Mouse (Mus musculus): ENCODE measurements around the gene Dusp8. TPM values are rescaled to one million over a fixed set of nuclear protein-coding genes. Genes with fewer than 3 reads are reported as not detected.

Gene Dusp8
- polyA plus RNA-seq (2012; rRNA removed), result 77.4 and 81.3 TPM in 2 replicates

DNA sequence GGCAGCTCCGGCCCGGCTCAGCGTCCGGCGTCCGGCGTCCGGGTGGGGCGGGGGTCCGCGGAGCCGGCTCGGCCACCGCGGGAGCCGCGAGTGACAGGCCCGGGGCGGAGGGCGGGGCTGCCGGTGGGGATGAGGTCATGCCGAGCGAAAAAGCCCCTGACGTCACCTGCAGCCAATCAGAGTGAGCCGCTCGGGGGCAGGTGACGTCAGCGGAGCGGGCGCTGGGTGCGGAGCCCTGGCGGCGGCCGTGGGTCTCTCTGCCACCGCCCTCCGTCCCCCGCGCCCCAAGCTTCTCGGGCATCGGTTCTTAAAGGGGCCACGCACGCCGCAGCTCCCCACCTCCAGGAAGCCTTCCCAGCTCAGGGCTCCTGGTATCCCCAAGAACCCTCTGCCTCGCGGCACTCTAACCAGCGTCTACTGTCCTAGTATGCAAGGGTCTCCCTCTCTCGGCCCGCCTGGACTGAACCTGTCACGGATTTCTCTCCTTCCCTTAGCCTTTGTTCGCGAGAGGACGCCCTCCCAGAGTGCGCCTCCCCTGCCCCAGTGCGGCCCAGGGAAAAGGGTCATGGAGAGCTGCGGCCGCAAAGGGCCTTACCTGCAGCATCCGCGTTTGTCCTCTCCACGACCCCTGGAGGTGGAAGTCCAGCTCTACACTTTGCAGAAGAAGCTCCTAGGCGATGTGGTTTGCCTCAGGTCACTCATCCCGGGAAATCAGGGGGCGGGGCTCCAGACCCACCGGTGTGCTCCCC, at the start of gene Dusp8:
Gene Dusp8, minus strand, starts transcription at position 661 of the 749 bp plus-strand sequence.

DNA sequence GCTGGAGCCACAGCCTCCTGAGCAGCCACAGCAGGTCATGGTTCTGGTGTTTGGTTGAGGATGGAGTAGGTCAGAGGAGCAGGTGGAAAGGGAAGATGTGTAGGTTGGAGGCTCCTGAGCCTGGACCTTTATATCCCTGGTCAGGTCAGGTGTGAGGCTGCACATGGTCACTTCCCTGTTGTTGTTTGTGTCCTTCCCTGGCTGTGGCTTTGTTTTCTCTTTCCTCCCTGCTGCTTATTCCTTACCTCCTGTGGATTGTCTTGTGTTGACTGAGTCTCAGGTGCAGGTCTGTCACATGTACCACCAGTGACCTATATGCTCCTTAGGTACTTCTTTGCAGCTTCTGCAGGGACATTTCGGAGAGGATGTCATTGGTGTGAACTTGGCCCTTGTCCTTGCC, 48.9 kb upstream of the Dusp8 start, which contains the start of gene Gm45337:
Gene Gm45337, minus strand, starts transcription at position 101 of the 400 bp plus-strand sequence.

GRCm38 (mm10) chr7:142135934-142136333, 40.3 kb upstream of the Dusp8 start, which contains the start of gene Gm39115:
Gm39115 (minus strand) TSS chr7:142136034.

GRCm38 (mm10) chr7:142120629-142121028, 25.0 kb upstream of the Dusp8 start, which contains the start of gene Gm45618:
Gm45618 (minus strand) TSS chr7:142120729.

DNA sequence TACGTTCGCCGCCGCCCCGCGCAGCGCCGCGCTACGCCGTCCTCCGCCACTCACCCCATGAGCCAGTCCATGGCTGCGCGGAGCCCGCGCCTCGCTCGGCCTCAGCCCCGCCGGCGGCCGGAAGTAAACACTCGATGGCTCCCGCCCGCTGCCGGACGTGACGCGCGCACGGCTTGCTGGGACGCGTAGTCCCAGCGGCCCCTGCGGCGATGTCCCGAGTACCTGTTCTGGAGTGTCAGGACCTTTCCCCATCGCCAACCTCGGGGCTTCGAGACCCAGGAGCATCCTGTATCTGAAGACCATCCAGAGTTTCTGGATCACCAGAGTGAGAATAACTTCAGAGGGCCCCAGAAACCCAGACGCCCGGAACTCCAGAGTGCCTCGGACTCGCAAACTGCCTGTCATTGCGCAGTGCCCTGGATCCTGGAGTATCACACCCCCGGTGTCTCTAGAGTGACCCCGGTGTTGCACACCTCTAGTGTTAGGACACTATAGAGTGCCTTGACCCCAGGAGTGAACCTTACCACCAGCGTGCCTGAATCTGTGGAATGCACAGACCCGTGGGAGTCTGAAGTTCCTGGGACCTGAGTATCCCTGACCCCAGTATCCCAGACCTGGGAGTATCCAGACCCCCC, 34.6 kb downstream of the Dusp8 start, which contains the start of gene Mob2:
Gene Mob2, minus strand, starts transcription at position 135 of the 635 bp plus-strand sequence.

Other genes with a start within 250 kb of the Dusp8 start
- gene Tollip, start 177.3 kb downstream of the Dusp8 start, polyA plus RNA-seq (2012; rRNA removed), result 67.1 and 70.3 TPM in 2 replicates
- gene Brsk2, start 146.1 kb downstream of the Dusp8 start, polyA plus RNA-seq (2012; rRNA removed), result 139 and 159 TPM in 2 replicates
- 43.3 and 45.4 TPM in 2 replicates for gene Mob2, start 34.8 kb downstream of the Dusp8 start, polyA plus RNA-seq (2012; rRNA removed)
- gene Gm45618, start 24.9 kb upstream of the Dusp8 start, polyA plus RNA-seq (2012; rRNA removed), result not detected in 2 replicates
- gene Gm39115, start 40.2 kb upstream of the Dusp8 start, polyA plus RNA-seq (2012; rRNA removed), result not detected in 2 replicates
- gene Gm45337, start 48.8 kb upstream of the Dusp8 start, polyA plus RNA-seq (2012; rRNA removed), result not detected in 2 replicates
- gene Gm29735, start 61.3 kb upstream of the Dusp8 start, polyA plus RNA-seq (2012; rRNA removed), result not detected in 2 replicates
- gene Gm4553, start 69.9 kb upstream of the Dusp8 start, polyA plus RNA-seq (2012; rRNA removed), result not detected in 2 replicates
- gene Krtap5-2, start 80.2 kb upstream of the Dusp8 start, polyA plus RNA-seq (2012; rRNA removed), result not detected in 2 replicates
- not detected in 2 replicates for gene Gm10153, start 94.5 kb upstream of the Dusp8 start, polyA plus RNA-seq (2012; rRNA removed)
- not detected in 2 replicates for gene Krtap5-3, start 105.5 kb upstream of the Dusp8 start, polyA plus RNA-seq (2012; rRNA removed)
- gene Gm7579, start 116.0 kb upstream of the Dusp8 start, polyA plus RNA-seq (2012; rRNA removed), result not detected in 2 replicates
- gene Krtap5-5, start 134.1 kb upstream of the Dusp8 start, polyA plus RNA-seq (2012; rRNA removed), result not detected in 2 replicates
- not detected in 2 replicates for gene Gm40460, start 145.2 kb upstream of the Dusp8 start, polyA plus RNA-seq (2012; rRNA removed)
- gene Gm2431, start 162.5 kb upstream of the Dusp8 start, polyA plus RNA-seq (2012; rRNA removed), result not detected in 2 replicates
- gene Gm4559, start 178.5 kb upstream of the Dusp8 start, polyA plus RNA-seq (2012; rRNA removed), result not detected in 2 replicates
- not detected in 2 replicates for gene Krtap5-1, start 201.3 kb upstream of the Dusp8 start, polyA plus RNA-seq (2012; rRNA removed)
- gene Krtap5-4, start 207.7 kb upstream of the Dusp8 start, polyA plus RNA-seq (2012; rRNA removed), result not detected in 2 replicates

Data from central nervous system, embryonic 14 days (tissue).